Mouse (Mus musculus): ENCODE measurements around the gene Scg2.

Gene Scg2

DNA sequence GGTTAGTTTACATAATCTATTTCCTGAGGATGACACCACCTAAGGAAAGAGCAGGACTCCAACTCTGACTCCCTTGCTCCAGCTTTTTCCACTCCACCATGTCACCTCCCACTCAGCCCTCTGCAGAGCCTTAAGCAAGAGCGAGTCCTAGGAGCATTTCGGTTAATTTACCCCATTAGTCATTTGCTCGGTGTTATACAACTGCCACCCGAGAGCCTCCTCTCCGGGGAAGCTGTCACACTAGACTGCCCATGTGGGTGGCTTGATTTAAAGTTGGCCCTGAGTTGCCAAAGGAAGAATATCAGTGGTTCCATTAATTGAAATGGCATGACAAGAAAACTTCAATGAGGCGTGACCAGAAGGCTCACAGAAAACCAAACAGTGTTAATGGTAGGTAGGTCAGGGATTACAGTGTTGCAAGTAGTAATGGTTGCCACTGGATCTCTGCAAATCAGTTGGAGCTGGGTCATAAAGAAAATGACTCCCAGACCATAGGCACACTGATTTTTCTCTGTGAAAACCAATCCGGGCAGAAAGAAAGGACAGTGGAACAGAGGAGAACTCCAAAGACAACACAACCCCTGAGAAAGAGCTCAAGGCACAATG, 33.5 kb downstream of the Scg2 start:
- no peak for DNase-seq (ENCODE audit: low read depth, low spot score)
- Histone ChIP-seq H3K36me3 (ENCODE audit: control insufficient read depth, insufficient read depth, low read length, poor library complexity, severe bottlenecking) (no peaks in the 10 kb centered on the region), H3K27me3 (ENCODE audit: control insufficient read depth, insufficient read depth, low read length, poor library complexity, severe bottlenecking) (no peaks in the 10 kb centered on the region)

GRCm38 (mm10) chr1:79401090-79402012, 38.6 kb downstream of the Scg2 start:
- Histone ChIP-seq H3K27me3 (ENCODE audit: control insufficient read depth, insufficient read depth, low read length, poor library complexity, severe bottlenecking) (no peaks in the 10 kb centered on the region), H3K36me3 (ENCODE audit: control insufficient read depth, insufficient read depth, low read length, poor library complexity, severe bottlenecking) (no peaks in the 10 kb centered on the region)
- DNase-seq (ENCODE audit: low read depth, low spot score), result no peak

GRCm38 (mm10) chr1:79400284-79400683, 39.6 kb downstream of the Scg2 start:
- no peaks in the 10 kb centered on the region for H3K27me3 ChIP-seq (ENCODE audit: control insufficient read depth, insufficient read depth, low read length, poor library complexity, severe bottlenecking)
- DNase-seq (ENCODE audit: low read depth, low spot score), result no peak
- H3K36me3 ChIP-seq (ENCODE audit: control insufficient read depth, insufficient read depth, low read length, poor library complexity, severe bottlenecking), result no peaks in the 10 kb centered on the region

All from splenic B cell, adult 2 months (primary cell).